Mouse (Mus musculus) hindbrain, embryonic 16.5 days (tissue): Measurements from ENCODE around the gene Kank1. TPM values are rescaled to one million over a fixed set of nuclear protein-coding genes. Genes with fewer than 3 reads are reported as not detected.
A peak's percentile ranks its signal among the peaks of the same experiment; 100 is the strongest.

Experiments used
- ATAC-seq: fragments of 200-750 bp; cut with Nextera tagmentation; 2 replicates; pipeline ENCODE4 v1.8.0; 2017; ENCODE audit warnings: moderate TSS enrichment, moderate library complexity
- H3K27ac ChIP-seq: fragments of 300-500 bp; sonication (generic); 2 replicates; pipeline ENCODE4 v1.5.1; 2014; ENCODE audit warnings: low read depth, mild to moderate bottlenecking, control low read depth, low read length, moderate library complexity
- H3K27me3 ChIP-seq: fragments of 300-500 bp; sonication (generic); replicated peaks from 2 replicates; pipeline ENCODE4 v1.6.1; 2014; ENCODE audit warnings: low read length; ENCODE audit not compliant: control insufficient read depth, insufficient read depth
- H3K36me3 ChIP-seq: fragments of 300-500 bp; sonication (generic); 2 replicates; pipeline ENCODE4 v1.6.1; 2014; ENCODE audit warnings: mild to moderate bottlenecking, low read length, moderate library complexity, mixed read lengths; ENCODE audit not compliant: control insufficient read depth, insufficient read depth
- H3K4me1 ChIP-seq: fragments of 300-500 bp; sonication (generic); 2 replicates; pipeline ENCODE4 v1.6.1; 2014; ENCODE audit warnings: low read depth, low read length; ENCODE audit not compliant: control insufficient read depth, insufficient read depth
- H3K4me2 ChIP-seq: fragments of 300-500 bp; sonication (generic); 2 replicates; pipeline ENCODE4 v1.6.1; 2014; ENCODE audit warnings: mild to moderate bottlenecking, low read length, control low read depth, moderate library complexity
- H3K4me3 ChIP-seq: fragments of 300-500 bp; sonication (generic); 2 replicates; pipeline ENCODE4 v1.5.1; 2014; ENCODE audit warnings: mild to moderate bottlenecking, low read length, control low read depth, moderate library complexity
- H3K9ac ChIP-seq: fragments of 300-500 bp; sonication (generic); 2 replicates; pipeline ENCODE4 v1.6.1; 2014; ENCODE audit warnings: low read depth, mild to moderate bottlenecking, control low read depth, low read length, moderate library complexity
- H3K9me3 ChIP-seq: fragments of 300-500 bp; sonication (generic); 2 replicates; pipeline ENCODE4 v1.6.1; 2014; ENCODE audit warnings: mild to moderate bottlenecking, low read length, moderate library complexity; ENCODE audit not compliant: control insufficient read depth
- WGBS: fragments of 180-500 bp; shearing (Covaris S2); extraction: QIAGEN DNeasy Blood & Tissue Kit; methylation state at CpG from one replicate; pipeline ENCODE4 v1.1.7; 2014; 5-methylcytosine and 5-hydroxymethylcytosine counted together
- polyA plus RNA-seq: library from polyadenylated mRNA; unstranded; fragments of >200 nt; fragmentation: Nextera tagmentation; extraction: Ambion mirVana; gene quantifications from 2 replicates; pipeline ENCODE4 v1.2.1, GENCODE M21; 2015

The Kank1 gene
- polyA plus RNA-seq, 1 experiment from 2014 or later, result 14.4 TPM

- Histone ChIP-seq H3K9ac (no peak overlapping the region), H3K4me3 (no peak overlapping the region), H3K9me3 (no peaks in the 10 kb centered on the region), H3K4me1 (no peaks in the 10 kb centered on the region), H3K27me3 (no peaks in the 10 kb centered on the region), H3K4me2 (no peak overlapping the region), H3K36me3 (no peaks in the 10 kb centered on the region), H3K27ac (no peak overlapping the region)
- no peak for ATAC-seq
- whole genome bisulfite sequencing, result 93% methylated on average over 13 of the region's 13 CpGs
Measured at GRCm38 (mm10) chr19:25428338-25428962, 191.7 kb downstream of the Kank1 start.

- 78% methylated on average over 9 of the region's 9 CpGs for WGBS
- ATAC-seq, result no peak
- H3K27me3 ChIP-seq, result no peaks in the 10 kb centered on the region
Measured at GRCm38 (mm10) chr19:25431431-25431830, 194.7 kb downstream of the Kank1 start.

DNA sequence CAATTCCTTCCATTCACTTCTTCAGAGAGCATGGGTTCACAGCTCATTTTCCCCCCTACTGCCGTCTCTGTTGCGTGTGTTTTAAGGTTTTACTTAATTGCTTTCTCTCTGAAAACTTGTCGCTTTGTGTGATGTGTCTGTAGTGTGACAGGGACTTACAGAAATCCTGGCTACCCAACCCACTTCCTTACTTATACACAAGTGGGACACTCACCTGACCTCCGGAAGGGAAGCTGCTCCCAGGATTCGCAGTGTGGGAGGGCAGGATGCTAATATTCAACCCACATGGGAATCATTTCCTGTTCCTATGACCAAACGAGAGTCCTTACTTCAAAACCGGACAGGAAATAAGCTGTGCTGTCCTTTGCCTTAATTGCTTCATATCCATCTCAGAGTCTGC is 195.1 kb downstream of the Kank1 start:
- 86% methylated on average over 7 of the region's 7 CpGs for WGBS
- no peak for ATAC-seq
- Histone ChIP-seq H3K36me3 (peaks cover 2% of the 10 kb centered on the region; the same call in 1 of the 2 replicates), H3K4me3 (no peak overlapping the region), H3K9ac (no peak overlapping the region), H3K4me2 (no peak overlapping the region), H3K4me1 (no peaks in the 10 kb centered on the region), H3K27me3 (no peaks in the 10 kb centered on the region), H3K27ac (no peak overlapping the region), H3K9me3 (no peaks in the 10 kb centered on the region)

More at GRCm38 (mm10) chr19:25431431-25431830, 194.7 kb downstream of the Kank1 start:
- H3K4me1 ChIP-seq, result no peaks in the 10 kb centered on the region
- H3K4me2 ChIP-seq, result no peak overlapping the region
- no peaks in the 10 kb centered on the region for H3K9me3 ChIP-seq
- H3K4me3 ChIP-seq, result no peak overlapping the region
- no peak overlapping the region for H3K27ac ChIP-seq
- peaks cover 2% of the 10 kb centered on the region; the same call in 1 of the 2 replicates for H3K36me3 ChIP-seq
- H3K9ac ChIP-seq, result no peak overlapping the region

- Histone ChIP-seq H3K27ac (no peak overlapping the region), H3K4me2 (no peak overlapping the region), H3K9me3 (no peaks in the 10 kb centered on the region), H3K9ac (no peak overlapping the region), H3K4me3 (no peak overlapping the region), H3K36me3 (peaks cover 2% of the 10 kb centered on the region; the same call in 1 of the 2 replicates), H3K27me3 (no peaks in the 10 kb centered on the region), H3K4me1 (peaks cover 5% of the 10 kb centered on the region; the same call in 1 of the 2 replicates)
- 54% methylated on average over 7 of the region's 7 CpGs for WGBS
- no peak for ATAC-seq
Measured at GRCm38 (mm10) chr19:25433169-25433690, 196.5 kb downstream of the Kank1 start.

- no peak overlapping the region for H3K27ac ChIP-seq
Measured at GRCm38 (mm10) chr19:25434345-25434744, 197.6 kb downstream of the Kank1 start.

DNA sequence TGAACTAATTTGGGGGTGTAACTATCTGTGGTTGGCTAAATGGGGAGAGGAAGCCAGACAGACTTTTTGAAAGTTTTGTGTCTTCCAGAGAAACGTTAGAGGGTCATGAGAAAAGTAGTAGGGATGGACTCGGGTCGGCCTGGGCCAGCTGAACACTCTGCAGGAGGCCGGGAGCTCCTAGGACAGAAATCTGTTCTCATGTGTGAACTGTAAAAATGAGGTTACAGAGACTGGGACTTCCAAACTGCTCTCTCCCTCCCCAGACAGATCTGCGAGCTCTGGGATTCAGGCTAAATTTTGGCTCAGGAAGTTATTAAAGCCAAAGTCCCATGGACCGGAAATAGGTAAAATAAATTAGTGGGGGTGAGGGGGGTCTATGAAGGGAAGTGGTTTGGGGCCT is 198.0 kb downstream of the Kank1 start:
- no peak for ATAC-seq
- Histone ChIP-seq H3K27me3 (no peaks in the 10 kb centered on the region), H3K4me1 (peaks cover 5% of the 10 kb centered on the region; the same call in 1 of the 2 replicates), H3K9me3 (no peaks in the 10 kb centered on the region), H3K4me3 (no peak overlapping the region), H3K36me3 (peaks cover 2% of the 10 kb centered on the region; the same call in 1 of the 2 replicates), H3K27ac (no peak overlapping the region), H3K4me2 (no peak overlapping the region), H3K9ac (no peak overlapping the region)
- WGBS, result 74% methylated on average over 6 of the region's 6 CpGs

More at GRCm38 (mm10) chr19:25434345-25434744, 197.6 kb downstream of the Kank1 start:
- 92% methylated on average over 7 of the region's 7 CpGs for WGBS
- H3K9me3 ChIP-seq, result no peaks in the 10 kb centered on the region
- peaks cover 2% of the 10 kb centered on the region; the same call in 1 of the 2 replicates for H3K36me3 ChIP-seq
- H3K27me3 ChIP-seq, result no peaks in the 10 kb centered on the region
- ATAC-seq, result no peak
- no peak overlapping the region for H3K9ac ChIP-seq
- H3K4me2 ChIP-seq, result no peak overlapping the region
- no peak overlapping the region for H3K4me3 ChIP-seq
- peaks cover 5% of the 10 kb centered on the region; the same call in 1 of the 2 replicates for H3K4me1 ChIP-seq

- no peaks in the 10 kb centered on the region for H3K9me3 ChIP-seq
- H3K36me3 ChIP-seq, result peaks cover 2% of the 10 kb centered on the region; the same call in 1 of the 2 replicates
- H3K27ac ChIP-seq, result no peak overlapping the region
- no peaks in the 10 kb centered on the region for H3K27me3 ChIP-seq
- 79% methylated on average over 5 of the region's 5 CpGs for WGBS
- ATAC-seq, result no peak
- H3K4me3 ChIP-seq, result no peak overlapping the region
- H3K9ac ChIP-seq, result no peak overlapping the region
- no peak overlapping the region for H3K4me2 ChIP-seq
- peaks cover 5% of the 10 kb centered on the region; the same call in 1 of the 2 replicates for H3K4me1 ChIP-seq
Measured at GRCm38 (mm10) chr19:25435412-25435811, 198.6 kb downstream of the Kank1 start.

DNA sequence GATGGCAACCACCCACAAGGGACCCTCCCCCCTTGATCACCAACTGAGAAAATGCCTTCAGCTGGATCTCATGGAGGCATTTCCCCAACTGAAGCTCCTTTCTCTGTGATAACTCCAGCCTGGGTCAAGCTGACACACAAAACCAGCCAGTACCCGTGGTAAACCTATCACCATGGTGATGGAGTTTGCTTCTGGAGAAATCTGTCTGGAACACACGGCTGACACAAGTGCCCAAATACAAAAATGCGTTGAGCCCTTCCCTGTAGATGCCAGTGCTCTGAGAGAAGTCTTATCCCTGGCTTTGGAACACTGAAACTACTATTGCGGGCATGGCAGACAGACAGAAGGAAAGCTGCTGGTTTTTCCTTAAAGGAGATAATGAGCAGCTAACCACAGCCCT is 199.4 kb downstream of the Kank1 start:
- no peak overlapping the region for H3K4me2 ChIP-seq
- H3K9me3 ChIP-seq, result no peaks in the 10 kb centered on the region
- peaks cover 2% of the 10 kb centered on the region; the same call in 1 of the 2 replicates for H3K36me3 ChIP-seq
- no peaks in the 10 kb centered on the region for H3K27me3 ChIP-seq
- no peak overlapping the region for H3K4me3 ChIP-seq
- no peak overlapping the region for H3K9ac ChIP-seq
- H3K4me1 ChIP-seq, result peaks cover 5% of the 10 kb centered on the region; the same call in 1 of the 2 replicates
- H3K27ac ChIP-seq, result no peak overlapping the region
- 43% methylated on average over 4 of the region's 4 CpGs for WGBS
- peak; percentile 48; the same call in 1 of the 2 replicates for ATAC-seq

- Histone ChIP-seq H3K36me3 (peaks cover 2% of the 10 kb centered on the region; the same call in 1 of the 2 replicates), H3K27ac (no peak overlapping the region), H3K27me3 (no peaks in the 10 kb centered on the region), H3K4me1 (peaks cover 5% of the 10 kb centered on the region; the same call in 1 of the 2 replicates), H3K9ac (no peak overlapping the region), H3K9me3 (no peaks in the 10 kb centered on the region), H3K4me3 (no peak overlapping the region), H3K4me2 (no peak overlapping the region)
- ATAC-seq, result no peak
- WGBS, result 87% methylated on average over 20 of the region's 20 CpGs
Measured at GRCm38 (mm10) chr19:25436789-25437650, 200.2 kb downstream of the Kank1 start.
